Mouse (Mus musculus) liver, adult 2 months (tissue): ENCODE data around the gene Ofcc1. TPM values are rescaled to one million over a fixed set of nuclear protein-coding genes. Genes with fewer than 3 reads are reported as not detected.

Experiments
- DNase-seq: peaks from one replicate; pipeline ENCODE4 v3.0.0-alpha.2; 2011; ENCODE audit warnings: low read depth, low spot score; ENCODE audit errors: extremely low read depth
- H3K27ac ChIP-seq: fragments of 200-500 bp; replicated peaks from 2 replicates; pipeline ENCODE4 v1.5.1; 2012; ENCODE audit warnings: low read depth, mild to moderate bottlenecking, control low read depth, inconsistent platforms, low read length; ENCODE audit not compliant: insufficient read depth
- H3K27me3 ChIP-seq: fragments of 200-500 bp; 2 replicates; pipeline ENCODE4 v1.6.1; 2012; ENCODE audit warnings: mild to moderate bottlenecking, moderate library complexity, low read length, inconsistent platforms; ENCODE audit not compliant: control insufficient read depth, insufficient read depth
- H3K36me3 ChIP-seq: fragments of 200-500 bp; 2 replicates; pipeline ENCODE4 v1.6.1; 2012; ENCODE audit warnings: low read length, inconsistent platforms; ENCODE audit not compliant: control insufficient read depth, insufficient read depth
- H3K4me1 ChIP-seq: fragments of 200-500 bp; 2 replicates; pipeline ENCODE4 v1.6.1; 2011; ENCODE audit warnings: low read length; ENCODE audit not compliant: control insufficient read depth, insufficient read depth
- H3K4me3 ChIP-seq: fragments of 200-500 bp; 2 replicates; pipeline ENCODE4 v1.5.1; 2011; ENCODE audit warnings: low read depth, mild to moderate bottlenecking, control low read depth, low read length, moderate library complexity; ENCODE audit not compliant: insufficient read depth
- H3K79me2 ChIP-seq: fragments of 200-500 bp; 2 replicates; pipeline ENCODE4 v1.6.1; 2012; ENCODE audit warnings: inconsistent platforms, mild to moderate bottlenecking, low read length, moderate library complexity; ENCODE audit not compliant: control insufficient read depth, insufficient read depth
- H3K9ac ChIP-seq: fragments of 200-500 bp; 2 replicates; pipeline ENCODE4 v1.6.1; 2012; ENCODE audit warnings: low read depth, mild to moderate bottlenecking, control low read depth, inconsistent platforms, low read length
- CTCF ChIP-seq: fragments of 200-500 bp; IDR thresholded peaks from 2 replicates; pipeline ENCODE4 v1.5.1; 2011; ENCODE audit warnings: low read depth, low read length, control low read depth
- POLR2A ChIP-seq: fragments of 200-500 bp; IDR thresholded peaks from 2 replicates; pipeline ENCODE4 v1.6.1; 2011; ENCODE audit warnings: low read length, control low read depth; ENCODE audit not compliant: insufficient read depth; ENCODE audit errors: extremely low read depth
- WGBS: fragments of 180-500 bp; shearing (Covaris S2); methylation state at CpG from one replicate; pipeline ENCODE4 v1.1.7; 2018; 5-methylcytosine and 5-hydroxymethylcytosine counted together
- polyA plus RNA-seq: library from polyadenylated mRNA; depleted of rRNA; stranded (reverse); fragments of >200 nt; gene quantifications from 2 replicates; pipeline ENCODE4 v1.2.3, GENCODE M21; 2012
- total RNA-seq: library from RNA; depleted of rRNA; stranded (reverse); fragments of >200 nt; gene quantifications from 2 replicates; pipeline ENCODE4 v1.2.3, GENCODE M21; 2014

Ofcc1 gene
- total and polyA plus RNA-seq, 2 experiments: not detected

DNA sequence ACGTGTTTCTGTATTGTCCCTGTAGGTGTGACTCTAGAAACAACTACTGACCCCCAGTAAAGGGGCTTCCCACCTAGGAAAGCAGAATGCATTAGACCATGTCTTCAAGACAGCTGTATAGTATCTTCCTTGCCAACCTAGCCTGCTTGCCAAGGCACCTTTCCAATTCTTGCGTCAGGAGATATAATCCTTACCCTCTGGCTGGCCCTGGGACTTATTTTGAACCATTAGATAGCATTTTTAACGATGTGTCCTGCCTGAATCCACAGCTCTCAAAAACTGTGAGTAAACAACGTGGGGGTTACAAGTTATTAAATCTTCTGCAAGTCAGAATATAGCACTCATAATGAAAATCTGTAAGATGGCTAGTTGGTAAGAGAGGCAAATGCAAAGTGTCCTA is 221.3 kb downstream of the Ofcc1 start:
- no peaks in the 10 kb centered on the region for H3K27me3 ChIP-seq
- no peaks in the 10 kb centered on the region for H3K79me2 ChIP-seq
- no peaks in the 10 kb centered on the region for H3K4me1 ChIP-seq
- H3K4me3 ChIP-seq: no peak overlapping the region
- no peaks in the 10 kb centered on the region for H3K36me3 ChIP-seq
- 70% methylated on average over 4 of the region's 4 CpGs for WGBS
- H3K27ac ChIP-seq: no peak overlapping the region
- TF ChIP-seq POLR2A (no peak), CTCF (no peak)
- DNase-seq: no peak
- H3K9ac ChIP-seq: no peak overlapping the region

DNA sequence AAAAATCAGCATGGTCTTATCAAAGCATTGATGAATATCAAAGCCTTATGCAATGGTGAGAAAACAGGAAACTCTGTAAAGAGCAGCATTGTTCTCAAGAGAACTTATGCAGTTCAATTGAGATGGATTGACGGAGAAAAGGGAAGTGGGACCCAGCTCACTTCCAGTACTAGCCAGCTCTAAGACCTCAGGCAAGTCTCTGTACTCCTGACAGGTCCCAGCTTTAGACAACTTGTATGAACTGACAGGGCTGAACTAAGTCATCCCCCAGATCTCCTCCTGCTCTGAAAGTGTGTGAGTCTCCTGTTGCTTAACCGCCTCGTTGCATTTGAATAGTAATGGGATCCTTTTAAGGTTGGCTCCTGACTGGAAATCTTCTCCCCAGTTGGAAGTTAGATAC is 225.2 kb downstream of the Ofcc1 start:
- H3K9ac ChIP-seq: no peak overlapping the region
- no peak for DNase-seq
- H3K36me3 ChIP-seq: no peaks in the 10 kb centered on the region
- 56% methylated on average over 3 of the region's 3 CpGs for WGBS
- TF ChIP-seq POLR2A (no peak), CTCF (no peak)
- no peaks in the 10 kb centered on the region for H3K4me1 ChIP-seq
- H3K4me3 ChIP-seq: no peak overlapping the region
- no peak overlapping the region for H3K27ac ChIP-seq
- no peaks in the 10 kb centered on the region for H3K27me3 ChIP-seq
- H3K79me2 ChIP-seq: no peaks in the 10 kb centered on the region

DNA sequence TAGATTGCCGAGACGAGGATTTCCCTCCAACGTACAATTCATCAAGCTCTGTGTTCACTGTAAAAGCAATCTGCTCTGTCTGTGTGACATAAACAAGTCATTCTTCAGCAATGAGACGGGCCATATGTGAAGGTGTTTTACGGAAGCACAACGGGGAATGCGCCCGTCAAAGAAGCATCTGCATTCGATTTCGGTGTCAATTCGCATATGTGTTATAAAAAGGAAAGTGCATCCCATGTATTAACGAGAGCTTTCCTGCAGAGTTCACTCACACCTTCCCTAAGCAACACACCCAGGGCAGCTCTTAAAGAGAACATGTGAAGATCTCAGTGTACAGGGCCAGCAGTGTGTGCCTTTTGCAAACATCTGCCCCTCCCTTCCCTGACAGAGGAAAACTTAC is 225.6 kb downstream of the Ofcc1 start:
- WGBS: 71% methylated on average over 12 of the region's 12 CpGs
- Histone ChIP-seq H3K9ac (no peak overlapping the region), H3K27ac (no peak overlapping the region), H3K4me1 (no peaks in the 10 kb centered on the region), H3K27me3 (no peaks in the 10 kb centered on the region), H3K79me2 (no peaks in the 10 kb centered on the region), H3K4me3 (no peak overlapping the region), H3K36me3 (no peaks in the 10 kb centered on the region)
- TF ChIP-seq POLR2A: no peak
- TF ChIP-seq CTCF: no peak
- DNase-seq: no peak

DNA sequence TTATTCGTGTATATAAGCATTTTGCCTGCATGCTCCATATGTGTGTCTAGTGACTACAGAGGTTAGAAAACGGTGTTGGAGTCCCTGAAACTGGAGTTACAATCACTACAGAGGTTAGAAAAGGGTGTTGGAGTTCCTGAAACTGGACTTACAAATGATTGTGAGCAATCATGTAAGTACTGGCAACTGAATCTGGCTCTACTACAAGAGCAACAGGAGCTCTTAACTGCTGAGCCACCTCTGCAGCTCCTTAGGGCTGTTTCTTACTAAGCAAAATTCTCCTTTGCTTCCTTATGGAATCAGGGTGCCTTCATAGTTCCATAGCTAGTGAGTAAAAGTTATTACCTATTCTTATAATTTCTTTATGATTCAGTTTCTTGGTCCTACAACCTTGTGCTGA is 237.4 kb downstream of the Ofcc1 start:
- no peak overlapping the region for H3K4me3 ChIP-seq
- no peak for DNase-seq
- WGBS: 57% methylated on average over 2 of the region's 2 CpGs
- no peaks in the 10 kb centered on the region for H3K36me3 ChIP-seq
- H3K79me2 ChIP-seq: no peaks in the 10 kb centered on the region
- no peak overlapping the region for H3K27ac ChIP-seq
- no peak overlapping the region for H3K9ac ChIP-seq
- H3K4me1 ChIP-seq: no peaks in the 10 kb centered on the region
- no peak for TF ChIP-seq CTCF
- no peak for TF ChIP-seq POLR2A
- peaks cover 2% of the 10 kb centered on the region; the same call in 1 of the 2 replicates for H3K27me3 ChIP-seq

DNA sequence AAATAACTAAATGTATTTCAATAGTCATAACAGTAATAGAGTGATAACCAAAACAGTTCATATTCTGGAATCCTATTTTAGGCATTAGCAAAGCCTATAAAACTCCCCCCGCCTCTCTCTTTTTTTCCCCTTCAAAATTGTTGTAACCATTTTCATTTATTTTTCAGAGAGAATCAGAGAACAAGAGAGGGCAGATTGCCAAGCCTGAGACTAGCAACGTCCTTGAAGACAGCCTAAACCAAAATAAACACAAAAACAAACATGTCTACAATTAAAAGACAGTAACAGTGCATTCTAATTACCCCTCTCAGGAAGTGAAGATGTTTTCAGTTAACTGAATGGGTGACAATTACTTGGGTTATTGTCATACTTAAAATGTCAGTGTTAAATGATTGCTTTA is 248.9 kb downstream of the Ofcc1 start:
- no peaks in the 10 kb centered on the region for H3K4me1 ChIP-seq
- H3K4me3 ChIP-seq: no peak overlapping the region
- 43% methylated on average over 2 of the region's 2 CpGs for WGBS
- DNase-seq: no peak
- no peak overlapping the region for H3K27ac ChIP-seq
- no peaks in the 10 kb centered on the region for H3K79me2 ChIP-seq
- no peak for TF ChIP-seq POLR2A
- no peak for TF ChIP-seq CTCF
- H3K9ac ChIP-seq: no peak overlapping the region
- no peaks in the 10 kb centered on the region for H3K27me3 ChIP-seq
- no peaks in the 10 kb centered on the region for H3K36me3 ChIP-seq

DNA sequence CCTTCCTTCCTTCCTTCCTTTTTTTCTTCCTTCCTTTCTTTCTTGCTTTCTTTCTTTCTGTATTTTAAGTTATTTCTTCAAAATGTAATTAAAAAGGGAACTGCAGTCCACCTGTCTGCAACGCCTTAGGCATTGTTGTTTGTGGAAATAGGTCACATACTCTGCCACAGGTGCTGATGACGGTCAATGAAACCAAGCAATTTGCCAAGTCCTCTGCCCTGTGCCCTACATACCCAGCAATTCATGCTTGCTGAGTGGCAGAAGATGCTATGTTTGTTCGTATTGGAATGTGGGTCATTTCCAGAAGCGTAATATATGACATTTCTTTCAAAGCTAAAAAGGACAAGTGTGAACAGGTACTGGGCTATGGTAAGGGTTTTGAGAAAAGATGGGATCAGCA is 285.0 kb downstream of the Ofcc1 start:
- no peaks in the 10 kb centered on the region for H3K79me2 ChIP-seq
- H3K27ac ChIP-seq: no peak overlapping the region
- no peak for TF ChIP-seq POLR2A
- no peak for TF ChIP-seq CTCF
- 75% methylated on average over 4 of the region's 4 CpGs for WGBS
- no peak overlapping the region for H3K4me3 ChIP-seq
- H3K9ac ChIP-seq: no peak overlapping the region
- DNase-seq: peak; percentile 1
- H3K27me3 ChIP-seq: no peaks in the 10 kb centered on the region
- no peaks in the 10 kb centered on the region for H3K36me3 ChIP-seq
- no peaks in the 10 kb centered on the region for H3K4me1 ChIP-seq
